Mouse (Mus musculus): ENCODE measurements around the gene Kdm2a. TPM values are rescaled to one million over a fixed set of nuclear protein-coding genes. Genes with fewer than 3 reads are reported as not detected.
"Not testable (repeated sequence)": the region's sequence is repeated elsewhere in the genome, so short reads cannot be mapped to it uniquely, and the experiment has no call there.

Kdm2a gene
- total RNA-seq, 2 experiments from 2014 or later, result 71.2 to 80.9 TPM

GRCm38 (mm10) chr19:4417713-4418112 is 19.6 kb upstream of the Kdm2a start:
- DNase-seq, result no peak
- intact Hi-C loops (cut with DNase I), result no loop called here

GRCm38 (mm10) chr19:4417183-4417582 is 19.1 kb upstream of the Kdm2a start:
- peak; percentile 74 for DNase-seq
- intact Hi-C loops (cut with DNase I), result no loop called here

GRCm38 (mm10) chr19:4414631-4415030 is 16.5 kb upstream of the Kdm2a start:
- intact Hi-C loops (cut with DNase I), result no loop called here
- DNase-seq, result no peak

GRCm38 (mm10) chr19:4409062-4409461 is 11.0 kb upstream of the Kdm2a start:
- intact Hi-C loops (cut with DNase I), result no loop called here
- no peak for DNase-seq

GRCm38 (mm10) chr19:4404840-4405239 is 6.8 kb upstream of the Kdm2a start:
- intact Hi-C loops (cut with DNase I), result no loop called here
- DNase-seq, result no peak

GRCm38 (mm10) chr19:4398959-4399358 is 874 bp upstream of the Kdm2a start:
- intact Hi-C loops (cut with DNase I), result no loop called here
- no peak for DNase-seq

- no peak for DNase-seq
- intact Hi-C loops (cut with DNase I), result no loop called here
Measured at GRCm38 (mm10) chr19:4398630-4398948, 504 bp upstream of the Kdm2a start.

- intact Hi-C loops (cut with DNase I), result no loop called here
Measured at GRCm38 (mm10) chr19:4396998-4397797, 887 bp downstream of the Kdm2a start.

GRCm38 (mm10) chr19:4396081-4396997 is 1.7 kb downstream of the Kdm2a start:
- intact Hi-C loops (cut with DNase I), result no loop called here
- peak; percentile 32 for DNase-seq

More at GRCm38 (mm10) chr19:4396998-4397797, 887 bp downstream of the Kdm2a start:
- DNase-seq, result peak; percentile 99

- intact Hi-C loops (cut with DNase I), result no loop called here
- no peak for DNase-seq
Measured at GRCm38 (mm10) chr19:4387276-4387675, 10.8 kb downstream of the Kdm2a start.

GRCm38 (mm10) chr19:4385026-4385425 is 13.1 kb downstream of the Kdm2a start:
- no peak for DNase-seq
- intact Hi-C loops (cut with DNase I), result no loop called here

- no peak for DNase-seq
- intact Hi-C loops (cut with DNase I), result no loop called here
Measured at GRCm38 (mm10) chr19:4384322-4384721, 13.8 kb downstream of the Kdm2a start.

GRCm38 (mm10) chr19:4383306-4383705 is 14.8 kb downstream of the Kdm2a start:
- intact Hi-C loops (cut with DNase I), result no loop called here
- no peak for DNase-seq

GRCm38 (mm10) chr19:4382303-4382702 is 15.8 kb downstream of the Kdm2a start:
- DNase-seq; intact Hi-C loops (cut with DNase I): not testable (repeated sequence)

GRCm38 (mm10) chr19:4370656-4371055 is 27.4 kb downstream of the Kdm2a start:
- no peak for DNase-seq
- intact Hi-C loops (cut with DNase I), result no loop called here

- intact Hi-C loops (cut with DNase I), result no loop called here
- no peak for DNase-seq
Measured at GRCm38 (mm10) chr19:4370254-4370653, 27.8 kb downstream of the Kdm2a start.

GRCm38 (mm10) chr19:4349455-4349854 is 48.6 kb downstream of the Kdm2a start:
- DNase-seq, result no peak
- intact Hi-C loops (cut with DNase I), result no loop called here

GRCm38 (mm10) chr19:4346479-4346878 is 51.6 kb downstream of the Kdm2a start:
- intact Hi-C loops (cut with DNase I), result no loop called here
- no peak for DNase-seq

GRCm38 (mm10) chr19:4338162-4338561 is 59.9 kb downstream of the Kdm2a start:
- DNase-seq, result peak; percentile 45
- intact Hi-C loops (cut with DNase I), result loop anchor here (10.0 kb wide), 1 partner anchor 107 kb away; no protein-coding TSS in a partner anchor

- DNase-seq, result peak; percentile 96
- intact Hi-C loops (cut with DNase I), result loop anchor here (10.0 kb wide), 1 partner anchor 111 kb away; no protein-coding TSS in a partner anchor
Measured at GRCm38 (mm10) chr19:4333791-4334190, 64.3 kb downstream of the Kdm2a start.

GRCm38 (mm10) chr19:4333100-4333775 is 64.8 kb downstream of the Kdm2a start:
- intact Hi-C loops (cut with DNase I), result loop anchor here (10.0 kb wide), 1 partner anchor 112 kb away; no protein-coding TSS in a partner anchor

More at GRCm38 (mm10) chr19:4333100-4333775, 64.8 kb downstream of the Kdm2a start:
- DNase-seq, result no peak
